Mouse (Mus musculus): Measurements from ENCODE around the gene Agmo. TPM values are rescaled to one million over a fixed set of nuclear protein-coding genes. Genes with fewer than 3 reads are reported as not detected.

Gene Agmo
- polyA plus RNA-seq, 1 experiment from 2014 or later, result 0.36 TPM

GRCm38 (mm10) chr12:37345696-37346095 lies 104.3 kb downstream of the Agmo start:
- 69% methylated on average over 5 of the region's 5 CpGs for WGBS
- no peaks in the 10 kb centered on the region for H3K4me1 ChIP-seq (ENCODE audit: control insufficient read depth, insufficient read depth, low read length)
- no peak overlapping the region for H3K9ac ChIP-seq (ENCODE audit: low read length)
- no peak overlapping the region for H3K4me2 ChIP-seq
- DNase-seq (ENCODE audit: low spot score, missing footprints) (no peak), ATAC-seq (ENCODE audit: low FRiP score) (no peak)
- no peak overlapping the region for H3K4me3 ChIP-seq (ENCODE audit: low read depth, low read length)
- no peaks in the 10 kb centered on the region for H3K27me3 ChIP-seq (ENCODE audit: control insufficient read depth, insufficient read depth, low read length)
- no peaks in the 10 kb centered on the region for H3K36me3 ChIP-seq (ENCODE audit: control insufficient read depth, insufficient read depth, low read length)
- H3K27ac ChIP-seq (ENCODE audit: low read depth, low read length), result no peak overlapping the region
- H3K9me3 ChIP-seq (ENCODE audit: control insufficient read depth, low read length), result no peaks in the 10 kb centered on the region

GRCm38 (mm10) chr12:37392316-37392715 lies 150.9 kb downstream of the Agmo start:
- ATAC-seq (ENCODE audit: low FRiP score) (no peak), DNase-seq (ENCODE audit: low spot score, missing footprints) (no peak)
- Histone ChIP-seq H3K4me2 (no peak overlapping the region), H3K9ac (ENCODE audit: low read length) (no peak overlapping the region), H3K4me3 (ENCODE audit: low read depth, low read length) (no peak overlapping the region), H3K36me3 (ENCODE audit: control insufficient read depth, insufficient read depth, low read length) (no peaks in the 10 kb centered on the region), H3K9me3 (ENCODE audit: control insufficient read depth, low read length) (no peaks in the 10 kb centered on the region), H3K27ac (ENCODE audit: low read depth, low read length) (no peak overlapping the region), H3K4me1 (ENCODE audit: control insufficient read depth, insufficient read depth, low read length) (no peaks in the 10 kb centered on the region), H3K27me3 (ENCODE audit: control insufficient read depth, insufficient read depth, low read length) (no peaks in the 10 kb centered on the region)
- WGBS, result 84% methylated on average over 3 of the region's 3 CpGs

- Histone ChIP-seq H3K9ac (ENCODE audit: low read length) (no peak overlapping the region), H3K4me2 (no peak overlapping the region), H3K9me3 (ENCODE audit: control insufficient read depth, low read length) (no peaks in the 10 kb centered on the region), H3K36me3 (ENCODE audit: control insufficient read depth, insufficient read depth, low read length) (no peaks in the 10 kb centered on the region), H3K27ac (ENCODE audit: low read depth, low read length) (no peak overlapping the region), H3K4me1 (ENCODE audit: control insufficient read depth, insufficient read depth, low read length) (no peaks in the 10 kb centered on the region), H3K27me3 (ENCODE audit: control insufficient read depth, insufficient read depth, low read length) (no peaks in the 10 kb centered on the region), H3K4me3 (ENCODE audit: low read depth, low read length) (no peak overlapping the region)
- DNase-seq (ENCODE audit: low spot score, missing footprints) (no peak), ATAC-seq (ENCODE audit: low FRiP score) (no peak)
- WGBS, result 95% methylated on average over 6 of the region's 6 CpGs
Observed at GRCm38 (mm10) chr12:37402541-37402940, 161.1 kb downstream of the Agmo start.

- H3K36me3 ChIP-seq (ENCODE audit: control insufficient read depth, insufficient read depth, low read length), result no peaks in the 10 kb centered on the region
- no peak overlapping the region for H3K9ac ChIP-seq (ENCODE audit: low read length)
- DNase-seq (ENCODE audit: low spot score, missing footprints), result no peak
- no peaks in the 10 kb centered on the region for H3K27me3 ChIP-seq (ENCODE audit: control insufficient read depth, insufficient read depth, low read length)
- H3K4me3 ChIP-seq (ENCODE audit: low read depth, low read length), result no peak overlapping the region
- ATAC-seq (ENCODE audit: low FRiP score), result no peak
- H3K9me3 ChIP-seq (ENCODE audit: control insufficient read depth, low read length), result no peaks in the 10 kb centered on the region
- no peaks in the 10 kb centered on the region for H3K4me1 ChIP-seq (ENCODE audit: control insufficient read depth, insufficient read depth, low read length)
- H3K27ac ChIP-seq (ENCODE audit: low read depth, low read length), result no peak overlapping the region
- no peak overlapping the region for H3K4me2 ChIP-seq
- WGBS, result 91% methylated on average over 5 of the region's 5 CpGs
Observed at GRCm38 (mm10) chr12:37426350-37426749, 184.9 kb downstream of the Agmo start.

GRCm38 (mm10) chr12:37426750-37427149 lies 185.3 kb downstream of the Agmo start:
- H3K9ac ChIP-seq (ENCODE audit: low read length), result no peak overlapping the region
- H3K27me3 ChIP-seq (ENCODE audit: control insufficient read depth, insufficient read depth, low read length), result no peaks in the 10 kb centered on the region
- H3K9me3 ChIP-seq (ENCODE audit: control insufficient read depth, low read length), result no peaks in the 10 kb centered on the region
- no peak overlapping the region for H3K4me3 ChIP-seq (ENCODE audit: low read depth, low read length)
- WGBS, result 74% methylated on average over 5 of the region's 5 CpGs
- H3K36me3 ChIP-seq (ENCODE audit: control insufficient read depth, insufficient read depth, low read length), result no peaks in the 10 kb centered on the region
- H3K4me1 ChIP-seq (ENCODE audit: control insufficient read depth, insufficient read depth, low read length), result no peaks in the 10 kb centered on the region
- DNase-seq (ENCODE audit: low spot score, missing footprints) (no peak), ATAC-seq (ENCODE audit: low FRiP score) (no peak)
- H3K27ac ChIP-seq (ENCODE audit: low read depth, low read length), result no peak overlapping the region
- no peak overlapping the region for H3K4me2 ChIP-seq

GRCm38 (mm10) chr12:37434466-37434865 lies 193.0 kb downstream of the Agmo start:
- H3K27me3 ChIP-seq (ENCODE audit: control insufficient read depth, insufficient read depth, low read length), result no peaks in the 10 kb centered on the region
- no peaks in the 10 kb centered on the region for H3K9me3 ChIP-seq (ENCODE audit: control insufficient read depth, low read length)
- no peak overlapping the region for H3K9ac ChIP-seq (ENCODE audit: low read length)
- no peak for ATAC-seq (ENCODE audit: low FRiP score)
- no peak overlapping the region for H3K4me2 ChIP-seq
- 88% methylated on average over 1 of the region's 1 CpGs for WGBS
- H3K36me3 ChIP-seq (ENCODE audit: control insufficient read depth, insufficient read depth, low read length), result no peaks in the 10 kb centered on the region
- no peak overlapping the region for H3K4me3 ChIP-seq (ENCODE audit: low read depth, low read length)
- H3K4me1 ChIP-seq (ENCODE audit: control insufficient read depth, insufficient read depth, low read length), result no peaks in the 10 kb centered on the region
- no peak overlapping the region for H3K27ac ChIP-seq (ENCODE audit: low read depth, low read length)
- no peak for DNase-seq (ENCODE audit: low spot score, missing footprints)

- Histone ChIP-seq H3K4me2 (no peak overlapping the region), H3K9ac (ENCODE audit: low read length) (no peak overlapping the region), H3K27ac (ENCODE audit: low read depth, low read length) (no peak overlapping the region), H3K36me3 (ENCODE audit: control insufficient read depth, insufficient read depth, low read length) (no peaks in the 10 kb centered on the region), H3K4me1 (ENCODE audit: control insufficient read depth, insufficient read depth, low read length) (no peaks in the 10 kb centered on the region; the same call in 1 of the 2 replicates), H3K4me3 (ENCODE audit: low read depth, low read length) (no peak overlapping the region), H3K27me3 (ENCODE audit: control insufficient read depth, insufficient read depth, low read length) (no peaks in the 10 kb centered on the region), H3K9me3 (ENCODE audit: control insufficient read depth, low read length) (no peaks in the 10 kb centered on the region)
- DNase-seq (ENCODE audit: low spot score, missing footprints) (no peak), ATAC-seq (ENCODE audit: low FRiP score) (no peak)
- WGBS, result 86% methylated on average over 3 of the region's 3 CpGs
Observed at GRCm38 (mm10) chr12:37442486-37443013, 201.1 kb downstream of the Agmo start.

GRCm38 (mm10) chr12:37445255-37445654 lies 203.8 kb downstream of the Agmo start:
- 76% methylated on average over 9 of the region's 9 CpGs for WGBS
- H3K4me1 ChIP-seq (ENCODE audit: control insufficient read depth, insufficient read depth, low read length), result no peaks in the 10 kb centered on the region; the same call in 1 of the 2 replicates
- H3K4me2 ChIP-seq, result no peak overlapping the region
- no peaks in the 10 kb centered on the region for H3K27me3 ChIP-seq (ENCODE audit: control insufficient read depth, insufficient read depth, low read length)
- no peak overlapping the region for H3K4me3 ChIP-seq (ENCODE audit: low read depth, low read length)
- H3K36me3 ChIP-seq (ENCODE audit: control insufficient read depth, insufficient read depth, low read length), result no peaks in the 10 kb centered on the region
- H3K9me3 ChIP-seq (ENCODE audit: control insufficient read depth, low read length), result no peaks in the 10 kb centered on the region
- no peak overlapping the region for H3K27ac ChIP-seq (ENCODE audit: low read depth, low read length)
- H3K9ac ChIP-seq (ENCODE audit: low read length), result no peak overlapping the region
- ATAC-seq (ENCODE audit: low FRiP score) (no peak), DNase-seq (ENCODE audit: low spot score, missing footprints) (no peak)

GRCm38 (mm10) chr12:37449597-37449996 lies 208.2 kb downstream of the Agmo start:
- H3K4me3 ChIP-seq (ENCODE audit: low read depth, low read length), result no peak overlapping the region
- H3K27me3 ChIP-seq (ENCODE audit: control insufficient read depth, insufficient read depth, low read length), result no peaks in the 10 kb centered on the region
- H3K4me1 ChIP-seq (ENCODE audit: control insufficient read depth, insufficient read depth, low read length), result no peaks in the 10 kb centered on the region; the same call in 1 of the 2 replicates
- 64% methylated on average over 2 of the region's 2 CpGs for WGBS
- ATAC-seq (ENCODE audit: low FRiP score), result no peak
- no peak for DNase-seq (ENCODE audit: low spot score, missing footprints)
- no peak overlapping the region for H3K4me2 ChIP-seq
- no peak overlapping the region for H3K27ac ChIP-seq (ENCODE audit: low read depth, low read length)
- no peaks in the 10 kb centered on the region for H3K9me3 ChIP-seq (ENCODE audit: control insufficient read depth, low read length)
- H3K9ac ChIP-seq (ENCODE audit: low read length), result no peak overlapping the region
- no peaks in the 10 kb centered on the region for H3K36me3 ChIP-seq (ENCODE audit: control insufficient read depth, insufficient read depth, low read length)

Data from midbrain, embryonic 11.5 days (tissue).